Mouse (Mus musculus): ENCODE results near the gene Clybl.

Gene Clybl

DNA sequence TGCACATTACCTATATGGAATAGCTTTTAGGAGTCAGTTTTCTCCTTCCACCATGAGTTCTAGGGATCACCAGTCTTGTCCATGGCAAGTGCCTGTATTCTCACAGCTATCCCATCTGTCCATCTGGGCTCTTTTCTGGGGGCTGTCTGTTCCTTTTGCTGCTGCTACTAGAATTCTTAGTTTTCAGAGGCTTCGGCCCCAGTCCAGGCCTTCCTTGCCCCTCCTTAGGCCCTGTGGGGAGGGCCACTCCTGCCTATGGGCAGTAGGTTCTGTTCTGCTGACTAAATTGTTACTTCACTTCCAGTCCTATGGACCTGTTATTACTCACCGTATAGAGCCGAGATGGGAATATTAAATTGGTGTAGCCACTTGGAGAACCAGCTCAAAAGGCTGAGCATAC, 182.5 kb downstream of the Clybl start:
- DNase-seq (ENCODE audit: low spot score), result no peak

DNA sequence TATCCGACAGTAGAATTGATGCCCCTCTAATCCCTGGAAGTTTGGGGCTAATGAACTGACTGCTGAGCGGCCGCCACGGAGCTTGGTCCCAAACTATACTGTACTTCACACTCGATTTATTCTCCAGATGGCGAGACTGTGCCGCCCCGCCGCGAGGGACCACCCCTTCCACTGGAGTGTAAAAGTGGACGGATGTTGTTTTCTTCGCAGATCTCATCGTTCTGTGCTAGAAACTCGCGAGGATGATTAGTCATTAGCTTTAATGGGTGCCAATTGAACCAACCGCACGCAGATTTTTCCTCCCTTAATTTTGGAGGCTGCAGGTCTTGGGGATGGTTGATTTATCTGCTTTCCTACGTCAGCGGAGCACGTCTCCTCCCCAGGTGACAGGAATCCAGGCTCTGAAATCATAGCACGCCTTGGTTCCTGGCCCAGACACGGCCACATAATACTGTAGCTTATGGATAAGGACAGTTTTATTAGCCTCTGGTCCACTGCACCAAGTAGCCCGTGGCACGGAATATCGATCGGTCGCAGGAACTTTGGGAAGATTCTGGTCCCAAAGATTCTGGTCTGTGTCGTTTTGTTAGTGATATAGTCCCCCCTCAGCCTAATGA, 185.9 kb downstream of the Clybl start:
- DNase-seq (ENCODE audit: low spot score), result no peak

DNA sequence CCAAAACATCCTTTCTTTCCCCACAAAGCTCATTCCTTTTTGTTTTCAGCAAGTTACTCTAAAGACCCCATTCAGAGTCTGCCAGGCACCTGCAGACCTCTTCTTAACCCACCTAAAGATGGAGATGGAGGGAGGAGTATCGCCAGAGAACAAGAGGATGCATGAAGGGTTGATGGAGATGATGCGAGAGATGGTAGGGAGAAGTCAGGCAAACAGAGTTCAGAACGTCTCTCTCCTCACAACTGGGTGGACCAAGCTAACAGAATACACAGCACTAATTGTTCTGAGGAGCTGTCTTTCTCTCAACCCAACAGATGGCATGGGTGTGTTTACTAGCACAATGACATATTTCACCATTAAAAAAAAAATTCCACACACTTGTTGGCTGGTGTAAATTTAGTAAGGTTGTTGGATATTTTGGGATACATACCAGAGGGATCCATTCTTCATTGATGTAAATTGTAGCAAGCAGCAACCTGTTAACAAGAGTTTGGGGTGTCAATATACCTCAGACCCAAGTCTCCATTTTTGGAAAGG, 186.4 kb downstream of the Clybl start:
- no peak for DNase-seq (ENCODE audit: low spot score)

- DNase-seq (ENCODE audit: low spot score), result no peak
Observed at GRCm38 (mm10) chr14:122368501-122368900, 187.0 kb downstream of the Clybl start.

DNA sequence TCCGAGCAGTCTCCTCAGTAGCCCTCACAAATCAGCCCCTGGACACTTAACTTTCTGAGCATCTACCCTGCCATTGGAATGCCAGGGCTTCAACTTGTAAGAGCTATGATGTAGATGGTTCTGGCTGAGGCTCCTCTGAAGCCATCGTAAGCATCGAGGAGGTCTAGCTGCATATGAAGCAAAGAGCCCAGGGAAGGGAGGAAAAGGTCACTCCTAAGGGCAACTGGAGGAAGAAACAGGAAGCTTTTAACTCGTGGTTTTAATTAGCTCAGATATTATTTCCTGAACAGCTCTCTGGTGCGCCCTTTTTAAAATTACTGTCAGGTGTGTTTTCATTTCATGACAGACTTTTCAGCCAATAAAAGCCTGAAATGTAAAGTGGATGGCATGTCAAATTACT, 190.5 kb downstream of the Clybl start:
- DNase-seq (ENCODE audit: low spot score), result no peak

DNA sequence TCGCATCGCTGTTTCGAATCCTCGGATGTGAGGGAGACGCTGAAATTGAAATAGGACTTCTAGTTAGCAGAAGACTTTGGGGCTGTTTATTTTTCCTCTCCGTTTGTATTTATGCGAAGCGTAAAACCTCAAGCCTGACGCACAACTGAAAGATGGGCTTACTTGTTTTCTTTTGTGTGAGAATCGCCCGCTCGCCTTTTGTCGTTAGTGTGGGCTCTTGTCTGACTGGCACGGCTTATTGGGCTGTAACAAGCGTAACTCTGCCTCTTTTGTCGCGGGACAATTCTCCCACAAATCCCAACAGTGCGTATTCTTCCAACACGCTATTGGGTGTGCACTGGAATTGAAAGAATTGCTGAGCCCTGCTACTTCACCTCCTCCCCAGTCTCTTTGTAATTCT, 192.0 kb downstream of the Clybl start:
- no peak for DNase-seq (ENCODE audit: low spot score)

DNA sequence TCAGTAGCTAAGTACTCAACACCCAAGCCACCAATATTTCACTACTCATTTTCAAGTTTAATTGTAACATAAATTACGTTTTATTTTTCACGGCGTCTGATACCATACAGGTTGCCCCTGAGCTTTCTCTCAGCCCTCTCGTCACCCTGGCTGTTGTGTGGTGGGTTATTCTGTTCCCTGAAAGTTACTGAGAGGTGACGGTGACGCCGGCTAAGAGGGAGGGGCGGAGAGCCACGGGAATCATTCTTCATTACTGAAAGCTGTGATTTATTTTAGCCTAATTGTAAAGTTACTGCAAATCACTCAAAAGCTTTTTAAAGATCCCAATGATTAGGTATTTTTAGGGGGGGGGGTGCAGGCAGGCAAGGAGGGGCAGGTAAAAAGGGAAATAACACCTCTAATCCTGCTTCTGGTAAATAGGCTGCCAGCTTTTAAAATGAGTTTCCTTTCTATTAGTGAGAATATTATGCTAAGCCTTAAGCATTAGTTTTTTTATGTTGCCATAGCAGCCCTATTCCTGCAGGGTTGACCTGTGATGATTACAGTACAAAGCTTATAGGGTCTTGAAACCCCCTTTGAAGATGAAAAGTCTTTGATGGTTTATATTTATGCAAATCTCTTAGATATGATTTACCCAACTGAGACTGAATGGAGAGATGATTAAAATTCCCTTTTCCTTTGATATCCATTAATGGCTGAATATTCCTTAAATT, 192.9 kb downstream of the Clybl start:
- no peak for DNase-seq (ENCODE audit: low spot score)

- DNase-seq (ENCODE audit: low spot score), result no peak
Observed at GRCm38 (mm10) chr14:122375070-122375811, 193.7 kb downstream of the Clybl start.

DNA sequence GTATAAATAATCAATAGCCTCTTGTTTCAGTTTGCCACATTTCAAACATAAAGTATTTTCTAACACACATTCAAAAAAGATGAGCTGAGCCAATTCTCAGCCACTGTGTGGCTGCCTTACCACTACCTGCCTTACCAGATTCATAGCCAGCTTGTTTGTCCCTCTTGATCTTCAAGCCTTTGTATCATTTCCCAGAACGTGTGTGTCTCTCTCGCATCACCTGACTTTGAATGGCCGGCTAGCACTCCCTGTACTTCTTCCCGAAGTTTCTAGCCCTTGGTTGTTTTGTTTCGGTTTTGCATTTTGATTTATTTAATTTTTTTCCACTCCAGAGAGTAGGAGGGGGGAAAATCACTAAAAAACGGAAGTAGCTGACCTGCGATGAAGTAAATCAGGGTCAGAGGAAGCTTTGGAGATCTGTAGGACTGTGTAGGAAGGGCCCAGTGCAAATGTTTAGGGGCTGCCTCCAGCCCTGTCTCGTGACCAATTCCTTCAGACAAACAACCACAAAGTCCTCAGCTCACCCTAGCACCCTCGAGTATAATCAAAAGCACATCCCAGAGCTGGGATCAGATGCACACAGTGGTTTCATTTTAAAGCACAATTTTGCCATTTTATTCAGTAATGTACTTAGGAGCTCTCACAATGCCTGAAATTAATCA, 195.1 kb downstream of the Clybl start:
- no peak for DNase-seq (ENCODE audit: low spot score)

DNA sequence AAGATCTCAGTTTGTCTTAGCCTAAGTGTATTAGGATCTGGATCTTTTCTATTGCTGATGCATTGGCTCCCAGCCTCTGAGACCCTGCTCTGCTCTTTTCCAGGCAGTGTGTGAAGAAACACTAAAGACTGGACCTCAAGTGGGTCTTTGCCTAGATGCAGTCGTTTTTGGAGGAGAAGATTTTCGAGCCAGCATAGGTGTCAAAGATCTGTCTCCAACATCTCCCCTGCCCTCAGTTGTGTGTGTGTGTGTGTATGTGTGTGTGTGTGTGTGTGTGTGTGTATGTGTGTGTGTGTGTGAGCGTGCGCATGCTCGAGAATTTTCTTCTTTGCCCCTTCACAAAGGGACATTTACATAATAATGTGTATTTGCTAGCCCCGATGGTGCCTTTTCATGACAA, 196.2 kb downstream of the Clybl start:
- no peak for DNase-seq (ENCODE audit: low spot score)

DNA sequence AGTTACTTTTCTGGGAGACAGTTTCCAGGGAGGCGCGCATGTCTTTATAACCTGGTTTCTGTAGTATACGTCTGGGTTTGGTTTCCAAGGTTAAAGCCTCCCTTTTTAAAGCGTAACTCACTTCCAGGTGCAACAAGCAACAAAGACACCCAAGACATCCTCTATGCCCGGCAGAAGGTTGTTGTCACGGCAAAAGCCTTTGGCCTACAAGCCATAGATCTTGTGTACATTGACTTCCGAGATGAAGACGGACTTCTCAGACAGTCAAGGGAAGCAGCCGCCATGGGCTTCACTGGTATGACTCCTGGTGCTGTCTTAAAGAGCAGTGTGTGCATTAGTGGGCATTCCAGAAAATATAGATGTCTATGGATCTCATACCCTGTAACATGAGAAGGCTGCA, 197.6 kb downstream of the Clybl start:
- no peak for DNase-seq (ENCODE audit: low spot score)

DNA sequence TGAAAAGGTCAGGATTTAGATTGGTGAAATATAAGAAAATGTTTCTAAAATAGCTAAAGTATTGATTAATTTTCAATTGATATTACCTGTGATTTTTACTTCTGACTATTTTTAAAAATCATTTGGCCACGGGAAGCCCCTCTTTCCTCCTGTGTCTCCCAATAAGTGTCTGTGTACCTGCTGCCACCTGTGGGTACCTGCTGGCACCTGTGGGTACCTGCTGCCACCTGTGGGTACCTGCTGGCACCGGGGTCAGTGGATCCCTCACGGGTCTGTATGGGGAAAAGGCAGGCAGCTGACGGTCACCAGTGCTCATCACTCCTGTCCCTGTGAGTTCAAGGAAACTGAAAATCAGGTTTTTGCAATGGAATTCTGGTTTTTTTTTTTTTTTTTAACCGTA, 198.5 kb downstream of the Clybl start:
- DNase-seq (ENCODE audit: low spot score), result no peak

DNA sequence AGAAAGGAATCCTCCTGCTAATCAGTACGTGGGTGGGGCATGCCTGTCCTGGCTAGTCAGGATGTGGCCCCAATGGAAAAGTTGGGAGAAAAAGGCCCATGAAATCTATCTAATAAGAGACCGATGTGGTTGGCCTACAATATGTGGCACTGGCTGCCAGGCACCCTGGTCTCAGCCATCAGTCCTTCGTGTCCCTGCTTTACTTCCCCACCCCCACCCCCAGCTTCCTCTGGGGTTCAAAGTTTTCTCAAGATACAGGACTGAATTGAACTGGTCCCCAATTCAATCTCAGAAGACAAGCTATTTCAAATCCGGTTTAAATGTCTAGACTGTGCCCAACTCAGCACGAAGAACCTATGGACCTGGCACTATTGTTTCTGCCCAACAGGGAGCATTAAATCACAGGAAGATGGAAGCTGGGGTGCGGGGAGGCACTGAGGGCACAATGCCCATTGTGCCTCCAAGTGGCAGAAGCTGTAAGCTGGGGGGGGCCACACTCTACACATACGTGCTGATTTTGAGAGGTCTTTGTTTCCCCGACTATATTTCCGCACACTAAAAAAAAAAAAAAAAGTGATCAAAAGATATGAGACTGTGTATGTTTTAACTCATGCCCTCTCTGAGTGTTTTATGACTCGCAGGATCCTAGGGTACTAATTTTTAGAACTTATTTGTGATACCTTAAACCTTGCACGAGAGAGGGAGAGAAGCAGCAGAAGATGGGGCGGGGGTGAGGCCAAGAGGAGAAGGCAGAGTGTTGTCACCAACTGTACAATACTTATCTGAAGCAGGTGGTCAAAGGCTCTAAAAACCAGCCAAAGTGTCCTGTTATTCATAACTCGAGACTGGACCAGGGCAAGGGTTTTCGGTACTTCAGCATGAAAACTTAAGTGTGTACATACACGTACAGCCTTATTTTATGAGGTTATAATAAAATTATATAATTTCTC, 199.7 kb downstream of the Clybl start:
- DNase-seq (ENCODE audit: low spot score), result no peak

GRCm38 (mm10) chr14:122382281-122382680, 200.8 kb downstream of the Clybl start:
- DNase-seq (ENCODE audit: low spot score), result no peak

DNA sequence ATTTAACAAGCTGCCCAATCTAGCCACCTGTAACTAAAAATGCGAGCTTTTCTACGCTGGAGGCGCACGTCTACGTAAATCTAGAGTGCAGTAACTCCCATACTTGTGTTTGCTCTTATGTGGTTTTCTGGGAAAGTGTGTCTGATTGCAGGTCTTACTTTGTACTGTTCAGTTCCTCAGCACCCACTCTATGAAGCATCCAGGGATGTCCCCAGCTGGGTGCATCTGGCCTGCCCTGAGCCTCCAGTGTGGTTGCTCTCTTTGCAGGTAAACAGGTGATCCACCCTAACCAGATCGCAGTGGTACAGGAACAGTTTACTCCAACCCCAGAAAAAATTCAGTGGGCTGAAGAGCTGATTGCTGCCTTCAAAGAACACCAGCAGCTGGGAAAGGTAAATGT, 202.4 kb downstream of the Clybl start:
- DNase-seq (ENCODE audit: low spot score), result no peak

- no peak for DNase-seq (ENCODE audit: low spot score)
Observed at GRCm38 (mm10) chr14:122384447-122385237, 203.1 kb downstream of the Clybl start.

- DNase-seq (ENCODE audit: low spot score), result no peak
Observed at GRCm38 (mm10) chr14:122385238-122385534, 203.7 kb downstream of the Clybl start.

DNA sequence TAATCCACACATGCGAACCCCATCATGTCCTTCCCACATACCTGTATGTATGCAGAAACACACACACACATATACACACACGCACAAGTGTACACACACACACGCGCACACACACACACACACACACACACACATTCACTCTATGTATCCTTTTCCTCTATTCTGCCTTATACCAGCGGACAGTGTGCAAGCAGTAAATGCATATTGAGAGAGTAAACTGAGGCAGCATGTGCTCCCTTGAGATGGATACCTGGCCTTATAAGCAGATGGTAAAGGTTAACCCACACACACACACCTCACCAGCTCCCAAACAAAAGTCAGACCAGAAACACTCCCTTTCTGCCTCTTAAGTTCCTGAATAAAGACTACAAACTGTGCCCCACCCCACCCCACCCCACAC, 204.3 kb downstream of the Clybl start:
- no peak for DNase-seq (ENCODE audit: low spot score)

DNA sequence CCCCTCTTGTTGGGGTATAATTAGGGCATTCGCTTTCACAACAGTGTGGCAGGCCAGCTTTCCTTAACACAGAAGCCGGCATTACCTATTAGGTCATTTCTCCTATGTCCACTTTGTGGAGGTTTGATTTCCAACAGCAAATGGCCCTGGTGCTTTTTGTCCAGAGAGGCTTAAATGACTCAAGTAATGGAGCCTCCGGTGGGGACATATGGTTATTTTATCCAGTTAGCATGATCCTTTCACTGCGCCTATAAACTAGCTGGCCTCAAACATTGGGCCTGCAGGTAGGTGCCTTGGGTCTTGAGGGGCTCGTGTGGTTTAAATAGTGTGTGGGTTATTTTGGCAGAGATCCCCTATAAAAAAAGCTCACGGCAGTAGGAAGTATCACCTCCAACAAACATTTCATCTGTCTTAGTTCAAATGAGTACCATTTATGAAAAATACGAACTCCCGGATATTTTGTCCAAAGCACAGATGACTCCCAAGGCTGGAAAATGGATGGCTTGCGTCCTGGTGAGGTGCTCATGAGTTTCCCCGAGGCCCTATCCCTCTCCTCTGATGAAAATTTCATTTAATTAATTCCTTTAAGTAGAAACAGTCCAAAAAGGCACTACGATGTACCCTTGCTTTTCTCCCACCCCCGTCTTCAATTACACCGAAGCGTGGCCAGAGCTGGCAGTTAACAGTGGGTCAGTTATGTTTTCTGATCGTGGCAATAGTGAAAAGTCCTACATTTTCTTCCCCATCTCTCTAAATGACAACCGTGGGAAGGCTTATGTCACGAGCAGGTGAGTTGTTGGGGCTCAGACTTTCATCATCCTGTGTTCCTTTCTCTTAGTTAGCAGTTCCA, 205.0 kb downstream of the Clybl start:
- no peak for DNase-seq (ENCODE audit: low spot score)

DNA sequence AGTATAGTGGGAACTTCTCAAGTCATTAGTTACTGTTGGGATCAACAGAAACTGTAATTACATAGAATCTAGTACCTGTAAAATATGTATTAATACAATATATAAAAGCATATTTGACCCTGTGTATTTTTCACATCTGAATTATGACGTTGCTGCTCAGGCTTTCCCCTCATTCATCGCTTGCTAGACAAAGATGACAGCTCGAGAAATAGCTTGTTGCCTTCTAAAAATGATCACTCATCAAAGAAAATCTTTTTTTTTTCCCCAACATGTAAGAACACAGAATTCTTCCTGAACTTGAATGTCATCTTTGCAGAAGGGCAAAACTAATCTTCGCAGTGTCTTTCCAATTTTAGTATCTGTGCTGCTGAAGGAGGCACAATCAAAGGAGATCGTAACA, 206.3 kb downstream of the Clybl start:
- DNase-seq (ENCODE audit: low spot score), result no peak
